Mouse (Mus musculus) duodenum, adult 2 months (tissue): ENCODE measurements around the gene Ap5s1. TPM values are rescaled to one million over a fixed set of nuclear protein-coding genes. Genes with fewer than 3 reads are reported as not detected.

Experiments used
- polyA plus RNA-seq: library from polyadenylated mRNA; depleted of rRNA; stranded (reverse); fragments of >200 nt; gene quantifications from 2 replicates; pipeline ENCODE4 v1.2.3, GENCODE M21; 2012; ENCODE audit warnings: low replicate concordance; rRNA removed

The Ap5s1 gene
- polyA plus RNA-seq = 75.0 and 170 TPM in 2 replicates

GRCm38 (mm10) chr2:131206778-131207177 is at the start of gene Ap5s1:
Gene Ap5s1 (plus strand): TSS chr2:131207078.

GRCm38 (mm10) chr2:131159938-131160581 is 46.8 kb upstream of the Ap5s1 start, which contains the start of gene 1700037H04Rik:
Gene 1700037H04Rik (minus strand): TSS chr2:131160081.

GRCm38 (mm10) chr2:131179990-131180587 is 26.8 kb upstream of the Ap5s1 start, which contains the start of gene Cenpb:
Gene Cenpb (minus strand): TSS chr2:131180067.

GRCm38 (mm10) chr2:131186771-131187601 is 19.9 kb upstream of the Ap5s1 start, which contains the start of the genes Cdc25b and Spef1:
Gene Cdc25b (plus strand): TSS chr2:131186949.
Gene Spef1 (minus strand): TSS chr2:131187282.

GRCm38 (mm10) chr2:131233307-131234126 is 26.6 kb downstream of the Ap5s1 start, which contains the start of gene Mavs:
Gene Mavs (plus strand): TSS chr2:131234063.

GRCm38 (mm10) chr2:131262213-131262672 is 55.4 kb downstream of the Ap5s1 start, which contains the start of gene Pank2:
Gene Pank2 (plus strand): TSS chr2:131262495.

Other genes starting within 250 kb of the Ap5s1 start
- gene Gfra4, start 164.0 kb upstream of the Ap5s1 start, polyA plus RNA-seq = 20.6 and 32.7 TPM in 2 replicates
- gene Adam33, start 143.3 kb upstream of the Ap5s1 start, polyA plus RNA-seq = 11.9 and 25.9 TPM in 2 replicates
- 1.0 and 2.0 TPM in 2 replicates for gene Siglec1, start 120.3 kb upstream of the Ap5s1 start, polyA plus RNA-seq
- gene Hspa12b, start 79.8 kb upstream of the Ap5s1 start, polyA plus RNA-seq = 2.6 and 2.9 TPM in 2 replicates
- gene Gm11037, start 73.6 kb upstream of the Ap5s1 start, polyA plus RNA-seq = not detected in 2 replicates
- 69.0 and 100 TPM in 2 replicates for gene 1700037H04Rik, start 47.0 kb upstream of the Ap5s1 start, polyA plus RNA-seq
- 94.1 and 105 TPM in 2 replicates for gene Cenpb, start 27.0 kb upstream of the Ap5s1 start, polyA plus RNA-seq
- gene Cdc25b, start 20.1 kb upstream of the Ap5s1 start, polyA plus RNA-seq = 18.4 and 26.6 TPM in 2 replicates
- gene Spef1, start 19.8 kb upstream of the Ap5s1 start, polyA plus RNA-seq = 9.3 and 10.6 TPM in 2 replicates
- 58.0 and 95.8 TPM in 2 replicates for gene Mavs, start 27.0 kb downstream of the Ap5s1 start, polyA plus RNA-seq
- 4.7 and 9.9 TPM in 2 replicates for gene Pank2, start 55.4 kb downstream of the Ap5s1 start, polyA plus RNA-seq
- gene Rnf24, start 145.8 kb downstream of the Ap5s1 start, polyA plus RNA-seq = 1.0 and 1.1 TPM in 2 replicates